Mouse (Mus musculus): ENCODE results near the gene Dnal4. TPM values are rescaled to one million over a fixed set of nuclear protein-coding genes. Genes with fewer than 3 reads are reported as not detected.
A peak's percentile ranks its signal among the peaks of the same experiment; 100 is the strongest.

Gene Dnal4
- total RNA-seq, 2 experiments from 2014 or later, result 53.0 to 56.9 TPM

DNA sequence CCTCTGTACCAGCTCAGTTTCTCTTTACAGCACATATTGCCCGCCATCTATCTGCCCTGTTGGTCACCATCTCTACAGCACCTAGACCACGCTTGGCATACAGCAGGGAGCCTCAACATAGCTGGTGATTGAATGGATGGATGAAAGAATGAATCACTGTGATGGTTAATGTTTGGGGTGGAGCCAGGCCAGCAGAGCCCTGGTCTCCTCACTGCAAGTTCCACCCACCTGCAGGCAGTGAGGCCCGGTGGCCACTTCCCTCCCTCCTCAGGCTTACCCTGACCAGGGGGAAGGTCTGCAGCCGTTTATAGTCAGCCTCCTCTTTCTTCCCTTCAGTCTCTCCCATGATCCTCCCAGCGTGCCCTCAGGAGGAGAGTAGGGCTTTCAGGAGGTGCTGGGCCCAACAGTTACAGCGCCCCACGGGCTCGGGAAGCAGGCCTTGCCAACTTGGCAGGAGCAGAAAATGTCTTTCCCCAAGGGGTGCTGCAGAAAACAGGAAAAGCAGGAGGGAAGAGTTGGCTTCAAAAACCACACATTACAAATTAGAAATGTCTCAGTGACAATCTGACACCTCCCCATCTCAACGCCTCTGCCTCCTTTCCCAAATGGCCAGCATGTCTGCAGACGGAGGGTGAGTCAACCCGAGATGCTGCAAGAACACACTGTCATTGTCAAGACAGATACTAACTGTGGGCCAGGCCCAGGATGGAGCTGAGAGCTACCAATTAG lies 12.9 kb downstream of the Dnal4 start:
- DNase-seq (ENCODE audit: low spot score in 2 of 2), result peak; percentile 75 to 87

DNA sequence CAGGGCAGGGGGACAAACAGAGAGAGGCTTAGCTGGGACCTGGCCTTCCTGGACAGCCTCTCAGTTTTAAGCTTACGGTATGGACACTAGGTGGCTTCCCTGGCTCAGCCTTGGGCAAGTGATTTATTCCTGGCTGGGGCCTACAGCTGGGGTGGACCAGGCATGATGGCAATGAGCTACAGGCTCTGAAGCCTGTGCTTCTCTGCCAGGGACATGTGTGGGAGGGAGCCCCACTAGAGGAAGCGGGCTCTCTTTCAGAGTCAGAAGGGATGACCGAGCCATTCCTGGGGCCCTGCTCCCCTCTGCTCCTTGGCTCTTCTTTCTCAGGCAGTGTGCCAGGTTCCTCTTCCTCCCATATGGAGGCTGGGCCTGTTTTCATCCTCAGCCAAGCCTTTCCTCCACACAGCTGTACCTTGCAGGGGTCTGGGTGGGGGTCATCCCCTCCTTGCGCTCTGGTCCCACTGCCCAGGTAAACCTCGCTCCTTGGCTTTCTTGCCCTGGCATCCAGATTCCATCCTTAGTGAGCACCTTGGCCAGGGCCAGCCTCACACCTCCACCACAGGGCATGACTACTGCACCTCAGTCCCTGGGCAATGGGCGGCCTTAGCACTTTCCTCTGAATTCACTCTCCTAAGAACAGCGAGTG lies 13.9 kb downstream of the Dnal4 start:
- DNase-seq (ENCODE audit: low spot score in 2 of 2), result peak in 1 of 2 experiments; percentile 51

DNA sequence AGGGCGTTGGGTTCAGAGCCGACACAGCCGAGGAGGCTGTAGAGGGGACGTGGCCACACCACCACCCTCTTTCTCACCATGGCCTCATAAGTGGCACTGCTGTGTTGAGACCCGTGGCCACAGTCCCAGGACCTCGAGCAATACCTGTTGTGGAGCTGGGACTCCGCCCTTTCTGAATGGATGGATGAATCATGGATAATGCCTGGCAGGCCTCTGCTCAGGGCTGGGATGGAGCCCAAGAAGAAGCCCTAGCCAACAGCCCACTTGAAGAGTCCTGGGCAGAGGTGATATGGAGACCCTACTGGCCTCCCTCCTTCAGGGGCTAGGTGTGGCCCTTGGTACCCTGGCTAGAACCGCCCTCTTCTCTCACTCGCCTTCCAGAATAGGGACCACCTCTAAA lies 14.6 kb downstream of the Dnal4 start:
- DNase-seq (ENCODE audit: low spot score in 2 of 2), result no peak

GRCm38 (mm10) chr15:79760956-79761355 lies 16.7 kb downstream of the Dnal4 start:
- DNase-seq (ENCODE audit: low spot score in 2 of 2), result peak; percentile 64

- DNase-seq (ENCODE audit: low spot score in 2 of 2), result no peak
Measured at GRCm38 (mm10) chr15:79757118-79757517, 20.5 kb downstream of the Dnal4 start.

- DNase-seq (ENCODE audit: low spot score in 2 of 2), result no peak
Measured at GRCm38 (mm10) chr15:79755977-79756625, 21.5 kb downstream of the Dnal4 start.

- DNase-seq (ENCODE audit: low spot score in 2 of 2), result no peak
Measured at GRCm38 (mm10) chr15:79755176-79755575, 22.5 kb downstream of the Dnal4 start.

- no peak for DNase-seq (ENCODE audit: low spot score in 2 of 2)
Measured at GRCm38 (mm10) chr15:79753873-79754272, 23.8 kb downstream of the Dnal4 start.

GRCm38 (mm10) chr15:79753420-79753752 lies 24.3 kb downstream of the Dnal4 start:
- DNase-seq (ENCODE audit: low spot score in 2 of 2), result no peak

- peak; percentile 80 to 85 for DNase-seq (ENCODE audit: low spot score in 2 of 2)
Measured at GRCm38 (mm10) chr15:79752742-79753419, 24.8 kb downstream of the Dnal4 start.

DNA sequence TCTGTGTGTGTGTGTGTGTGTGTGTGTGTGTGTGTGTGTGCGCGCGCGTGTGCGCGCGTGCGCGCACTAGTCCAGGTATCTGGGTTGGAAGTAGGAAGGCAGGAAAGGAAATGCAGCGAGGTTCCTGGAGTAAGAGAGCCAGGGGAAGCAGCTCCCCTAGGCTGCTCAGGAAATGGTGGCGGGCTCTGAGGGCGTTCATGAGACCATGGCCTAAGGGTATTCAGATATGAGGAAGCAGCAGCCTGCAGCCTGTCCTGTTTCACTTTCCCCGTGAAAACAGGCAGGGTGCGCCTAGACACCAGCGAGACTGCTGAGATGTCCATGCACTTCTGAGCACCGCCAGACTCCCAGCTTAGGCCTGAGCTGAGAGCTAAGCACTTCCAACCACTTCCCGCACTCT lies 25.9 kb downstream of the Dnal4 start:
- DNase-seq (ENCODE audit: low spot score in 2 of 2), result no peak

DNA sequence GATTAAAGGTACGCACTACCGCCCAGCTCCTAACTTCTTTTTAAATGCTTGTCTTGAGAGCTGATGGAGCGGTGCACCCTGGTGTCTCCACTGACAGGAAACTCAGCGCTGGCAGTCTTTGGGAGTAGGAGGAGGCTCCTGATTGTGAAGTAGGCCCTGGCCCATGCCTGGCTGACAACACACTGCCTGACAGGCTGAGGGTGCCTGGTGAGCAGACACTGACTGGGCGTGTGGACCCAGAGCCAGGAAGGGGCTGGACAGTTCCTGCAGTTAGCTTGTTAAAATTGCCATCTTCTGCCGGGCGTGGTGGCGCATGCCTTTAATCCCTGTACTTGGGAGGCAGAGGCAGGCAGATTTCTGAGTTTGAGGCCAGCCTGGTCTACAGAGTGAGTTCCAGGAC lies 27.4 kb downstream of the Dnal4 start:
- no peak for DNase-seq (ENCODE audit: low spot score in 2 of 2)

DNA sequence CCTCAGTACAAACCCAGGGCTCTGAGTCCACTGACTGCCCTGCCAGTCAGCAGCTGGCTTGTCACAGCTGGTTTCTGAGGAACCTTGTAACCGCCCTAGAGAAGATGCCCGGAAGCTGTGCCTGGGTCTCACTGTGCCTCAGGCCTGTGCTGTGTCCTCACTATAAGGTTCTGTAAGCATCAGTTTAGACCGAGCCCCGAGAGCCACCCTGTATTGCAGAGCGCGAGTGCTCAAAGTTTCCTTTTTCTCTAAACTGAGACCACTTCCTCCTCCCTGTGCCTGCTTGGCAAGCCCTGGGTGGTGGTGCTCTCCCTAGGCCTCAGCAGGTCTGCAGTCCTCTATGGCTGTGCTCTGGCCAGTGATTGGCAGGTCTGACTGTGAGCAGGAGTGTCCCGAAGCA lies 28.5 kb downstream of the Dnal4 start:
- DNase-seq (ENCODE audit: low spot score in 2 of 2), result no peak

DNA sequence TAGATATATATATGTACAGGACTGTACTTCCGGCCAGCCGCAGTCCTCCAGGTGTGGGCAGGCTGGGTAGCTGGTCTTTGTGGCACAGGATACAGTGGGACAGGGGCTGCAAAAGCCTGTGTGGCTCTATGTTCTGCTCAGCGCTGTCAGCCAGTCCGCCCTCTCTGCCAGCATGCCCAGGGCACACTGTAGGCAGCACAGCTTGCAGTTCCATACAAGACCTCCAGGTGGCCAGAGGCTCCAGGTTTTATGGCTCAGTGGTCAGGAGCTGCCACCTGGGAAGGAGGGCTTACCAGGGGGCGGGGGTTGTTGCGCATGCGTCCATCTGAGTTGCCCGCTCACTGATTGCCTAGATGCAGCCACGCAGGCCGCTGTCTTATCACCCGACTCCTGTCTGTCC lies 29.7 kb downstream of the Dnal4 start:
- DNase-seq (ENCODE audit: low spot score in 2 of 2), result no peak

DNA sequence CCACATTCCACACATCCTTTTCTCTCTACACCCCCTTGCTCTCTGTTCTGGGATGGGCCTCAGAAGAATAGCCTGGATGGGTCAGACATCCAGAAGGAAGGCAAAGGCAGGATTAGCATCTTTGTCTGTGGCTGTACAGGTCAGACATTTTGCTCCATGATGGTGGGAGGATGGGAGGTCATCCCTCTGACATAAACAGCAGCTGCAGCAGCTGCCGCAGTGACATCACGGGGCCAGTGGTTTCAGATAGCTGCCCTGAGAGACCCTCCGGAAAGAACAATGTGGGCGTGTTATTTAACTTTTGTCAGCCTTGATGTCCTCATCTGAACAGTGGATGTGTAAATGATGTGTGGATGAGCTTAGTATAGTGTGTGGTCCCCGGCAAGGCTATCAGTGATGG lies 31.8 kb downstream of the Dnal4 start:
- DNase-seq (ENCODE audit: low spot score in 2 of 2), result no peak

DNA sequence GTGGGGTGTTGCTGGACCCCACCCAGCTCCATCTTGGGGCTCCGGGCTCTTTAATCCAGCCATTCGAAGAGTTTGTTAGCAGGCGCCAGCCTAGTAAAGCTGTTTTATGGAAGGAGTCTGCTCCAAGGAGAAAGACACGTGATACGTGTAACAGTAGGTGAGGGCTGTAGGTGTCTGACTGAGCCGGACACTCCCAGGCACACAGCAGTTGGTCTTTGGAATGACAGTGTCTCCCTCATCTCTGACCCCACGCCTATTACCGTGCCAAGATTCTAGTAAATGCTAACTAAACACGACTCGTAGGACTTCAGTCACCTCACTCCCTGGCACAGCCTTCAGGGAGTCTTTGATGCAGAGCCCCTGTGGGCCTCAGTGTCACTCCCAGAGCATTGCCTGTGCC lies 32.3 kb downstream of the Dnal4 start:
- DNase-seq (ENCODE audit: low spot score in 2 of 2), result no peak

- no peak for DNase-seq (ENCODE audit: low spot score in 2 of 2)
Measured at GRCm38 (mm10) chr15:79744742-79745141, 32.9 kb downstream of the Dnal4 start.

DNA sequence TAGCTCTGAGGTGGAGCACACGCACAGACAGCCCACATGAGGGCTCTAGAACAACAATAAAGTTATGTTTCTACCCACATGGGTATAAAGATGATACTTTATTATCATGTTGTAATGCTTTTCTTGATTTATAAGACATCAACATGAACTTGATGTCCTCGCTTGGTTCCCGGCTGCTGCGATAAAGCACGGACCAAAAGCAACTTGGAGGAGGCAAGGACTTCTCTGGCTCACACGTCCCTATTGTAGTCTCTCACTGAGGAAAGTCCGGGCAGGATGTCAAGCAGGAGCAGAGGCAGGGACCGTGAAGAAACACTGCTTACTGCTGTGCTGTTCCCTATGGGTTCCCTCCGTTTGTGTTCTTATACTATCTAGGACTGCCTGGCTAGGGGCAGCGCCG lies 33.6 kb downstream of the Dnal4 start:
- no peak for DNase-seq (ENCODE audit: low spot score in 2 of 2)

DNA sequence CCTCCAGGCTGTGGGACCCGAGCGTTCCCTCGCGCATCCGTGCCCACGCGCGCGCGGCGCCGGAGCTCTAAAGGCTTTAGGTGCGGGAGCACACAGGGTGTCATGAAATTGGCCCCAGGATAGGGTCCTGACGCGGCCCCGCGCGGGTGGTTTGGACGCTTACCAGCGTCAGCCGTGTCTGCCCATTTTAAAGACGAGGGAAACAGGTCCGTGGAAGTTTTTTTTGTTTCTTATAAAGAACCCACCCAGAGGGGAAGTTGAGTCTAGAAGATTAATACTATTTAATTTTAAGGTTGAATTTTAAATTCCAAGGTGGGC lies 35.0 kb downstream of the Dnal4 start:
- no peak for DNase-seq (ENCODE audit: low spot score in 2 of 2)

DNA sequence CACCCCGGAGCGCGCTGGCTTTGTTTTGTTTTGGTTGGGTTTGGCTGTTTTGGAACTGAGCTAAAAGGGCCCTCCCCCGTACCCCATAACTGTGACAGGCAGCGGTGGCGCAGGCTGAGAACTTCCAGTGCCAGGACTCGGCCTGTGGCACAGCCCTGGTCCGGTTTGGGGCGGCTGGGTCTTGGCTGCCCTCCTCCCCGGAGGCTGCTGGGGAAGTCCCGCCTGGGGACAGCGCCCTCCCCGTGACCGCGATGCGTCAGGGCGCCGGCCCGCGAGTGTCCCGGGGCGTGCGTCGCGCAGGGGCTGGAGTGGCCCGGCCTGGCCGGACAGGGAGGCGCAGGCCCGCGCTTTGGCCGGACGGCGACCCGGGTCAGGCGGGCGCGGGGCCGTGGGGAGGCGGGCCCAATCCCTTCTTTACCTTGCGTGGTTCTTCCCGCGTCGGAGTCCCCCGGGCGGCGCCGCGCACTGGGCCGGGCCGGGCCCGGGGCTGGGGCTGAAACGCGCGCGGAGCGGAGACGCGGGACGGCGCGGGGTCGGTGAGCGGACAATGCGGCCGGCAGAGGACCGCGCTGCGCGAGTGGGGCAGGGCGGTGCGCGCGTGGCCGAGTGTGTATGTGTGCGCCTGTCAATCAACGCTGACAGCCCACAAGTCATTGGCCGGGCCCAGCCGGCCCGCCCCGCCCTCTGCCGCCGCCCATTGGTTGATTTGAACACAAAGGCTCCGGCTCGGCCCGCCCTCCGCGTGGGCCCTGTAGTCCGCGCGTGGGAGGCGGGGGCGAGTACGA lies 35.5 kb downstream of the Dnal4 start, which contains the start of gene Sun2:
Sun2 (minus strand) TSS at position 616 of the 785 bp plus-strand sequence.
- DNase-seq (ENCODE audit: low spot score in 2 of 2), result peak; percentile 91 to 94

DNA sequence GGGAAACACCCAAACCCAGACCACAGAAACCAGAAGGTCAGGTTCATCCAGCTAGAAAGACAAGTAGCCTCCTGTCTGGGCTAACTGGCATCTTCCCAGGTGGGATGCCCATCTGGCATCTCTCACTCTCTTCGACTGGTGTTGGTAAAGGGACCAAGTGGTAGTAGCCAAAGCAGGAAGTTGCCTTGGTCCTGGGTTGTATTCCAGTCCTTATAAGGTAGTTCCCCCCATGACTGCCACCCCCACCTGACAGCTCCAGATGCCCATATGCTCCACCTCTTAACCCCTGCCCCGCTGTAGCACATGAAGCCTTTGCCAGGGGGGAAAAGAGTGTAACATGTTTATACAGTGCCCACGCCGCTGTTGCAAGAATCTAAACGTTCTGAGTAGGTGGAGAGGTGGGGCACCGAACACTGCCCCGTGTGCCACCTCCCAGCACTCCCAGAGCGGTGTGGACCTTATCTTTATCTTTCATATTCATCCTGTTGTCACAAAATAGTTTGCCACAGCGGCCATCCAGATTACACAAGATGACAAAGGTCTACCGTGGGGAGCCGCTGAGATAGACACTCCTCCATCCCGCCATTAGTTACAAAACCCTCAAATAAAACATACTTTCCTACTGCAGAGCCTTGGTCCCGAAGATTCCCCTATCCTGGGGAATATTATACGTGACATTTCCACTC lies 36.3 kb downstream of the Dnal4 start:
- DNase-seq (ENCODE audit: low spot score in 2 of 2), result no peak
